Mouse (Mus musculus) limb, embryonic 15.5 days (tissue): ENCODE data around the gene Bcar3. TPM values are rescaled to one million over a fixed set of nuclear protein-coding genes. Genes with fewer than 3 reads are reported as not detected.
A peak's percentile ranks its signal among the peaks of the same experiment; 100 is the strongest.

Experiments
- ATAC-seq: fragments of 200-750 bp; cut with Nextera tagmentation; 2 replicates; pipeline ENCODE4 v1.8.0; 2017; ENCODE audit warnings: low read depth, moderate TSS enrichment; ENCODE audit not compliant: insufficient number of reproducible peaks, low FRiP score, low TSS enrichment
- H3K27ac ChIP-seq: fragments of 300-500 bp; sonication (generic); 2 replicates; pipeline ENCODE4 v1.5.1; 2015; ENCODE audit warnings: moderate library complexity, mild to moderate bottlenecking, inconsistent platforms
- H3K27me3 ChIP-seq: fragments of 300-500 bp; sonication (generic); 2 replicates; pipeline ENCODE4 v1.6.1; 2015; ENCODE audit warnings: inconsistent platforms
- H3K36me3 ChIP-seq: fragments of 300-500 bp; sonication (generic); 2 replicates; pipeline ENCODE4 v1.6.1; 2015; ENCODE audit warnings: inconsistent platforms
- H3K4me1 ChIP-seq: fragments of 300-500 bp; sonication (generic); 2 replicates; pipeline ENCODE4 v1.6.1; 2015; ENCODE audit warnings: inconsistent platforms
- H3K4me2 ChIP-seq: fragments of 300-500 bp; sonication (generic); 2 replicates; pipeline ENCODE4 v1.6.1; 2015; ENCODE audit warnings: mild to moderate bottlenecking, inconsistent platforms
- H3K4me3 ChIP-seq: fragments of 300-500 bp; sonication (generic); 2 replicates; pipeline ENCODE4 v1.5.1; 2015; ENCODE audit warnings: mild to moderate bottlenecking, inconsistent platforms
- H3K9ac ChIP-seq: fragments of 300-500 bp; sonication (generic); 2 replicates; pipeline ENCODE4 v1.6.1; 2015; ENCODE audit warnings: inconsistent platforms
- H3K9me3 ChIP-seq: fragments of 300-500 bp; sonication (generic); 2 replicates; pipeline ENCODE4 v1.6.1; 2016; ENCODE audit warnings: inconsistent platforms
- WGBS: fragments of 180-500 bp; shearing (Covaris S2); methylation state at CpG from one replicate; pipeline ENCODE4 v1.1.7; 2015; 5-methylcytosine and 5-hydroxymethylcytosine counted together
- polyA plus RNA-seq: library from polyadenylated mRNA; unstranded; fragments of >200 nt; fragmentation: Nextera tagmentation; extraction: Ambion mirVana; gene quantifications from 2 replicates; pipeline ENCODE4 v1.2.1, GENCODE M21; 2015

Gene Bcar3
- polyA plus RNA-seq, 1 experiment from 2014 or later = 7.8 TPM

GRCm38 (mm10) chr3:122456807-122457206 is 162.9 kb downstream of the Bcar3 start:
- 80% methylated on average over 4 of the region's 4 CpGs for WGBS
- H3K4me1 ChIP-seq = peaks cover 12% of the 10 kb centered on the region; the same call in 1 of the 2 replicates
- no peak overlapping the region for H3K4me3 ChIP-seq
- H3K36me3 ChIP-seq = no peaks in the 10 kb centered on the region
- H3K27ac ChIP-seq = no peak overlapping the region
- H3K4me2 ChIP-seq = no peak overlapping the region
- H3K9me3 ChIP-seq = no peaks in the 10 kb centered on the region
- no peak for ATAC-seq
- no peak overlapping the region for H3K9ac ChIP-seq
- no peaks in the 10 kb centered on the region for H3K27me3 ChIP-seq

GRCm38 (mm10) chr3:122457723-122458122 is 163.8 kb downstream of the Bcar3 start:
- no peaks in the 10 kb centered on the region for H3K27me3 ChIP-seq
- H3K4me3 ChIP-seq = no peak overlapping the region
- H3K4me2 ChIP-seq = no peak overlapping the region
- 76% methylated on average over 1 of the region's 1 CpGs for WGBS
- no peak overlapping the region for H3K27ac ChIP-seq
- peaks cover 18% of the 10 kb centered on the region for H3K4me1 ChIP-seq
- no peak for ATAC-seq
- H3K9me3 ChIP-seq = no peaks in the 10 kb centered on the region
- no peak overlapping the region for H3K9ac ChIP-seq
- H3K36me3 ChIP-seq = no peaks in the 10 kb centered on the region

DNA sequence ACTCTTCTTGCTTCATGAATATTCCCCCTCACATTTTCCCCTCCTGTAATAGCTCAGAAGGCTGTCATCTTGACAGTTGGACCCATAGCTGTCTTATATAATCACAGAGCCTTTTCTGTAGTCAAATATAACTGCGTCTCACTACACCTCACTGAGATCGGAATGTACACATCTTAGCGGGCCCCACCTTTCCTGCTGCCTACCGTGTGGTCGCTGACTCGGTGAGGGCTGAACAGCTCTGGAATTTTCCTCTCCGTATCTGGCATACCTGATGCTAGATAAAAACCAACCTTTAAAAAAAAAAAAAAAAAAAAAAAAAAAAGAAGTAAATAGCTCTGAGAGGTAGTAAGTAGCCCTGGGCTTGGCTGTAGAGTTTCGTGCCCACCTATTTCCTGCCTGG is 164.8 kb downstream of the Bcar3 start:
- Histone ChIP-seq H3K4me2 (no peak overlapping the region), H3K9me3 (no peaks in the 10 kb centered on the region), H3K27me3 (0 out of 2 replicates have a peak, but pooled peaks cover 1% of the 10 kb centered on the region), H3K4me1 (peaks cover 18% of the 10 kb centered on the region), H3K27ac (no peak overlapping the region), H3K9ac (no peak overlapping the region), H3K36me3 (no peaks in the 10 kb centered on the region), H3K4me3 (no peak overlapping the region)
- 45% methylated on average over 8 of the region's 8 CpGs for WGBS
- no peak for ATAC-seq

DNA sequence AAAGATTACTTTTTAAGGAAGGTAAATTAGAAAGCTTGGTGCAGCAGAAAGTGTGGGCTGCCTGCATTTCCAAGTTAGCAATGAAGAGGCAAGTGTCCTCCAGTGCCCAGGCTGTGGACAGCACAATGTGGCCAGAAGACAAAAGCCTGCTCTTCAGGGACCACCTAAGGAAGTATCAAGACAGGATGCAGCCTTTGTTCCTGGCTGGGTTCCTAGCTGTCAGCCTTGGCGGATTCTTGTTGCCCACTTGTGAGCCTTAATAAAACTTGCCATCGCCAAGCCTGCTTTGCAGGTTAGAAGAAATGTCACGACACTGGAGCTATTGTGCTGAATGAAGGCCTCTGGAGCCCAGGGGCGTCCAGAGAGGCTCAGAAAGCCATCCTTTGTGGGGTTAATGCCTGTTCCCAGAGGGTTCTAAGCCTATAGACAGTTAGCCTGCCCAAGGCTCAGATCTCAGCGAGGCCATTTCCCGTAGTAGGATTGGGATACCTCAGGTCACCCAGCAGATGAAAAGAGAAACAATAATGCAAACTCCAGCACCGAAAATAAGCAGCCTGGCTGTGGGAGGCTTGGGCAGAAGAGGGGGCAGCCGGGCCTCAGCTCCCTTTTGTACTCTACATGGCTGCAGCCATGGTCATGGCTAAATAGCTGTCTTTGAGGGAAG is 167.0 kb downstream of the Bcar3 start:
- Histone ChIP-seq H3K27me3 (0 out of 2 replicates have a peak, but pooled peaks cover 3% of the 10 kb centered on the region), H3K27ac (peak overlapping the region; percentile 39), H3K9me3 (no peaks in the 10 kb centered on the region), H3K4me3 (no peak overlapping the region), H3K9ac (no peak overlapping the region), H3K36me3 (no peaks in the 10 kb centered on the region), H3K4me1 (peaks cover 18% of the 10 kb centered on the region), H3K4me2 (no peak overlapping the region)
- 53% methylated on average over 8 of the region's 8 CpGs for WGBS
- ATAC-seq = no peak

DNA sequence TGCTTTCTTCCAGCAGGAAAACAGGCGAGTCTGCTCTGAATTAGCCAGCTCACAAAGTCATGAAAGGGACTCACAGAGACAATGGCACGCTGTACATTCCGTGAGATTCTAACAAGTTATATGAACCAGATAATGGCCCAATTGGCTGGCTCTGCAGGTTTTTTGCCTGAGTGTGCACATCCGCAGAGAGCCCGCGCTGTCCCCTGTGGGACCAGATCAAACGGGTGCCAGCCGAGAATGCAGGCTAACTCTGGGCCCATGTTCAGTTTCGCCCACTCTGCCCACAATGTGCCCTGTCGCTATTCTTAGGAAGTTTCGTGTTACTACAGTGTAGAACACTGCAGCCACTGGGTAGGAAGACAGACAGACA is 167.6 kb downstream of the Bcar3 start:
- Histone ChIP-seq H3K4me1 (peaks cover 18% of the 10 kb centered on the region), H3K9me3 (no peaks in the 10 kb centered on the region), H3K9ac (no peak overlapping the region), H3K27ac (peak overlapping the region; percentile 39; the same call in 1 of the 2 replicates), H3K4me2 (no peak overlapping the region), H3K36me3 (no peaks in the 10 kb centered on the region), H3K27me3 (0 out of 2 replicates have a peak, but pooled peaks cover 3% of the 10 kb centered on the region), H3K4me3 (no peak overlapping the region)
- no peak for ATAC-seq
- WGBS = 52% methylated on average over 11 of the region's 11 CpGs

- ATAC-seq = no peak
- Histone ChIP-seq H3K27me3 (0 out of 2 replicates have a peak, but pooled peaks cover 3% of the 10 kb centered on the region), H3K4me1 (peaks cover 18% of the 10 kb centered on the region), H3K9me3 (no peaks in the 10 kb centered on the region), H3K4me3 (no peak overlapping the region), H3K9ac (no peak overlapping the region), H3K4me2 (no peak overlapping the region), H3K27ac (no peak overlapping the region), H3K36me3 (no peaks in the 10 kb centered on the region)
- 52% methylated on average over 18 of the region's 18 CpGs for WGBS
These were observed 168.3 kb downstream of the Bcar3 start for GRCm38 (mm10) chr3:122461932-122462871.

GRCm38 (mm10) chr3:122463166-122463565 is 169.2 kb downstream of the Bcar3 start:
- Histone ChIP-seq H3K27ac (no peak overlapping the region), H3K9ac (no peak overlapping the region), H3K4me1 (peaks cover 18% of the 10 kb centered on the region), H3K4me3 (no peak overlapping the region), H3K36me3 (no peaks in the 10 kb centered on the region), H3K9me3 (no peaks in the 10 kb centered on the region), H3K4me2 (no peak overlapping the region), H3K27me3 (0 out of 2 replicates have a peak, but pooled peaks cover 3% of the 10 kb centered on the region)
- no peak for ATAC-seq
- WGBS = 78% methylated on average over 9 of the region's 9 CpGs

- Histone ChIP-seq H3K27ac (no peak overlapping the region), H3K4me1 (peaks cover 11% of the 10 kb centered on the region), H3K9ac (no peak overlapping the region), H3K36me3 (no peaks in the 10 kb centered on the region), H3K9me3 (no peaks in the 10 kb centered on the region), H3K27me3 (0 out of 2 replicates have a peak, but pooled peaks cover 3% of the 10 kb centered on the region), H3K4me2 (no peak overlapping the region), H3K4me3 (no peak overlapping the region)
- 49% methylated on average over 9 of the region's 9 CpGs for WGBS
- no peak for ATAC-seq
These were observed 172.3 kb downstream of the Bcar3 start for GRCm38 (mm10) chr3:122466100-122466730.

DNA sequence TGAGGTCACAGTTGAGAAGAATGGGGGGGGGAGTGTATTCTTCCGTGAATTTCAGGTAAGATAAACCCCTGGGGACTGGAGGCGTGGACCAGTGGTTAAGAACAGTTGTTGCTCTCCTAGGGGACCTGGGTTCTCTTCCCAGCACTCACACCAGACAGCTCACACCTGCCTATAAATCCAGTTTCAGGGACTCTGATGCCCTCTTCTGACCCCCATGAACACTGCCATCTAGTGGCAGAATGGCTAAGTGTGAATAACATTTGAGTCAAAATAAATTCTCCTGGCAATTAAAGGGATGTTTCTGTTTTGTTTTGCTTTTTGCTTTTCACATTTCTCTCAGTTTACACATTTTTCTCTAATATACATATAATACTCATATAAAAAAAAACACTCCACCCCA is 174.0 kb downstream of the Bcar3 start:
- Histone ChIP-seq H3K27me3 (0 out of 2 replicates have a peak, but pooled peaks cover 3% of the 10 kb centered on the region), H3K9ac (no peak overlapping the region), H3K4me3 (no peak overlapping the region), H3K36me3 (no peaks in the 10 kb centered on the region), H3K27ac (no peak overlapping the region), H3K4me2 (no peak overlapping the region), H3K9me3 (no peaks in the 10 kb centered on the region), H3K4me1 (peaks cover 8% of the 10 kb centered on the region)
- ATAC-seq = no peak
- 61% methylated on average over 2 of the region's 2 CpGs for WGBS

- H3K27ac ChIP-seq = no peak overlapping the region
- no peaks in the 10 kb centered on the region for H3K9me3 ChIP-seq
- no peak for ATAC-seq
- H3K4me1 ChIP-seq = peaks cover 22% of the 10 kb centered on the region
- H3K4me2 ChIP-seq = no peak overlapping the region
- H3K36me3 ChIP-seq = no peaks in the 10 kb centered on the region
- H3K27me3 ChIP-seq = no peaks in the 10 kb centered on the region
- WGBS = 76% methylated on average over 14 of the region's 14 CpGs
- H3K4me3 ChIP-seq = no peak overlapping the region
- H3K9ac ChIP-seq = no peak overlapping the region
These were observed 176.5 kb downstream of the Bcar3 start for GRCm38 (mm10) chr3:122470326-122471016.

DNA sequence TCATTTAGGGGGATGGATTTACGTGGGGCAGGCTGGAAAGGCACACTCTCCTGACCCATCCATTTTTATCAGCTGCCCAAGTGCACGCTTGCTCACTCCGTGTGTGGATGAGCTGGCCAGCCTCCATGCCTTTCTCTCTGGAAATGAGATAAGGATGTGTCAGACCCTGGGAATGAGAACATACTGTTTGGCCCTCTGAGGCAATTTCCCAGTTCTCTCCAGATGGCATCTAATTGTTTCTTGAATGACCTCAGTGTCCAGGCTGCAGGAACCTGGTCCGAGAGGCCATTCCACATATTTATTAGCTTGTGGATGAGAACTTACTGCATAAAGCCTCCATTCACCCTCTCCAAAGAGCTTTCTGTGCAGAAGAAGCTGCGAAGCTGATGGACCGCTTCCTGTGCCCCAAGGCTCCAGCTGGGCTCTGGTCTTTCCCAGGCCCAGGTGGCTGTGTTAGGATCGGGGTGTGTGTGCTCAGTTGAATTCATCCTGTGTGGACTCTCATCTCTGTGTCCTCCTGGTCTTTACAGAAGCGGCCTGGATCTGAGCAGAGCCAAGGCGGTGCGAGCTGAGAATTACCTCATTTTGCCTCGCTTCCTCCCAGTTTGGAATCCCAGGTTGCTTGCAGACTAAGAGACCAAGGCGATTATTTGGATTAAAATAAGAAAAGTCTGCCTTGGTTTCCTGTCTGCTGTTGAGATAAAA is 177.2 kb downstream of the Bcar3 start:
- no peaks in the 10 kb centered on the region for H3K9me3 ChIP-seq
- H3K36me3 ChIP-seq = no peaks in the 10 kb centered on the region

More for the DNA sequence above, 177.2 kb downstream of the Bcar3 start:
- 46% methylated on average over 12 of the region's 12 CpGs for WGBS
- Histone ChIP-seq H3K27ac (peak overlapping the region; percentile 6; the same call in 1 of the 2 replicates), H3K4me2 (no peak overlapping the region), H3K4me1 (peaks cover 26% of the 10 kb centered on the region), H3K9ac (no peak overlapping the region), H3K27me3 (no peaks in the 10 kb centered on the region), H3K4me3 (no peak overlapping the region)
- no peak for ATAC-seq
